Mouse (Mus musculus): ENCODE measurements around the gene Iqcf1.
"Not testable (repeated sequence)": the region's sequence is repeated elsewhere in the genome, so short reads cannot be mapped to it uniquely, and the experiment has no call there.

Iqcf1 gene

GRCm38 (mm10) chr9:106483606-106484005 is 16.2 kb upstream of the Iqcf1 start:
- no peak for DNase-seq (ENCODE audit: low spot score)

- DNase-seq (ENCODE audit: low spot score) = no peak
Observed at GRCm38 (mm10) chr9:106485076-106485475, 14.7 kb upstream of the Iqcf1 start.

- not testable (repeated sequence) for DNase-seq (ENCODE audit: low spot score)
Observed at GRCm38 (mm10) chr9:106487602-106488001, 12.2 kb upstream of the Iqcf1 start.

- DNase-seq (ENCODE audit: low spot score) = no peak
Observed at GRCm38 (mm10) chr9:106501846-106502245, 2.1 kb downstream of the Iqcf1 start.

GRCm38 (mm10) chr9:106504246-106504645 is 4.5 kb downstream of the Iqcf1 start:
- DNase-seq (ENCODE audit: low spot score) = no peak

GRCm38 (mm10) chr9:106509356-106509755 is 9.6 kb downstream of the Iqcf1 start:
- no peak for DNase-seq (ENCODE audit: low spot score)

- no peak for DNase-seq (ENCODE audit: low spot score)
Observed at GRCm38 (mm10) chr9:106512729-106513450, 13.1 kb downstream of the Iqcf1 start.

- DNase-seq (ENCODE audit: low spot score) = no peak
Observed at GRCm38 (mm10) chr9:106513566-106513965, 13.8 kb downstream of the Iqcf1 start.

GRCm38 (mm10) chr9:106514273-106514672 is 14.5 kb downstream of the Iqcf1 start, which contains the start of gene Iqcf5:
Iqcf5 (plus strand) TSS chr9:106514573.
- no peak for DNase-seq (ENCODE audit: low spot score)

GRCm38 (mm10) chr9:106519433-106519832 is 19.7 kb downstream of the Iqcf1 start:
- no peak for DNase-seq (ENCODE audit: low spot score)

- DNase-seq (ENCODE audit: low spot score) = no peak
Observed at GRCm38 (mm10) chr9:106519909-106520308, 20.1 kb downstream of the Iqcf1 start.

- no peak for DNase-seq (ENCODE audit: low spot score)
Observed at GRCm38 (mm10) chr9:106531833-106532232, 32.1 kb downstream of the Iqcf1 start.

- no peak for DNase-seq (ENCODE audit: low spot score)
Observed at GRCm38 (mm10) chr9:106534296-106534695, 34.5 kb downstream of the Iqcf1 start.

- DNase-seq (ENCODE audit: low spot score) = peak; percentile 9
Observed at GRCm38 (mm10) chr9:106534975-106535374, 35.2 kb downstream of the Iqcf1 start.

Data from left cerebral cortex, adult 11 months (tissue).